Mouse (Mus musculus) thymus, postnatal 10 days (tissue): Measurements from ENCODE around the gene Nrbf2.

ENCODE experiments used
- DNase-seq, 2 experiments: peaks; one replicate each; pipeline ENCODE4 v3.0.0; 2021; ENCODE audit warnings: low spot score in 2 of 2

The Nrbf2 gene

DNA sequence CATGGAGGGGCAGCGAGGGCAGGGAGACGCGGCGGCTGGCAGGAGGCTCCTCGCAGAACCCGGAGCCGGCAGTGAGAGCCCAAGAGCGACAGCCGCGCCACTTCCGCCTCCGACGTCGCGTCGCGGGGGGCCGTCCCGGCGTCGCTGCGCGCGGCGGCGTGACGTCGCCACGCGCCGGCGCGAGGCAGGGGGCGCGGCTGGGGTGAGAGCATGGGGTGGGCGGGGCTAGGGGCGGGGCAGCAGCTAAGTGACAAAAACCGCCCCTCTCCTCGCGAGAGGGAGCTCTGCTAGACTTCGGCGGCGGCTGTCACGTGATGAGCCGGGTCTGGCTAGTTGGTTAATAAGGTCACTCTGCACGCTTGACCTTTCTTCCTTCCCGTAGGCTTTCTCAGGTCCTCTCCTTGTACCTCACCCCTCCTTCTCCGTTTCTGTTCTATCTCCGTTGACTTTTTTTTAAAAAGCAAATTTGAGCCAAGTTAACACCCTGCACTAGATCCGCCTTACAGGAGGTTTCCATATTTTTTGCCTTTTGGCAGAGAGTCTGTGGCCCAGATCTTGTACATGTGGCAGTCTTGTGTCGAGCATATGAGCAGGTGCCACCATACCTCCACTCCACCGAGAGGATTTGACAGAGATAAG, at the start of gene Nrbf2:
Gene Nrbf2, minus strand, starts transcription at position 130 of the 639 bp plus-strand sequence.
- DNase-seq: peak; percentile 73 to 83

GRCm38 (mm10) chr10:67330580-67330979, 45.5 kb upstream of the Nrbf2 start:
- DNase-seq: no peak

DNA sequence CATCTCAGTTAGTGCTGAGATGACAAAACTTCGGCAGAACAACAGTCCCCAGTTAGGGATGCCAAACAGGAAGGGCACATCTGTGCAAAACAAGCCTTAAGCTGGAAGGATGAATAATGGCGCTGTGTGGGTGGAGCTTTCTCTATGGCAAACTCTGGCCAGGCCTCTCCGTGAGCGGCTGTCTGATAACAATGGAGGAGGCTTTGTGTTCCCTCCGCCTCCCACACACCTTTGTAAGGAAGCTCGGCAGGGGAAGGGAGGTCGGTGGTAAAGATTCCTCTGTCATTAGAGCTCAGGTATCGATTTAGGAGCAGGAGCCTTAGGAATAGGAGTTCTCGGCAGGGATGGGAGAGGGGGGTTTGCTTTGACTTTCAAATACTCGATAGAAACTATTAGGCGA, 44.6 kb upstream of the Nrbf2 start:
- no peak for DNase-seq

GRCm38 (mm10) chr10:67328208-67328607, 43.1 kb upstream of the Nrbf2 start:
- DNase-seq: no peak

- DNase-seq: no peak
Measured at GRCm38 (mm10) chr10:67324036-67324435, 38.9 kb upstream of the Nrbf2 start.

- DNase-seq: no peak
Measured at GRCm38 (mm10) chr10:67321396-67321795, 36.3 kb upstream of the Nrbf2 start.

GRCm38 (mm10) chr10:67320207-67320859, 35.2 kb upstream of the Nrbf2 start:
- no peak for DNase-seq

GRCm38 (mm10) chr10:67319016-67319725, 34.1 kb upstream of the Nrbf2 start:
- no peak for DNase-seq

DNA sequence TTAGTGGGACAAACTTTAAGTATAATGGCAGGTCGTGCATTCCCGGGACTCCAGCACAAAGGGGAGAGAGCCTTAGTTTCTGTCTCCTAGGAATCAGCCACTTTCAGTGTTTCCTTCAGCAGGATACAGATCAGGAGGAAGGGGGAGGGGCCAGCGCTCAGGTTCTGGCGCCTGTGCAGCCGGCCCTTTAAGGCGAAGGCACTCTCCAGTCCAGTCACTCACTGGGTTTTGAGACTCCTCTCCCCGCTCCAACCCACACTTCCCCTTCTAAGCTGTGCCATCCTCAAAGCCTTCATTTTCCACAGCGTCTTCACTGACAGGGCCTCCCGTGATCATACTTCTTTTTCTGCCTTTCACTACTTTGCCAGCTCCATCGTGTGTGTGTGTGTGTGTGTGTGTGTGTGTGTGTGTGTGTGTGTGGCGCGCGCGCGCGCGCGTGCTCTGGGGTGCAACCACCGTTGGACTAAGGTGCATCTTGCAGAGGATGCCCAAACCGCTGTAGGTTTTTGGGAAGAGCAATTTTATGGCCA, 32.9 kb upstream of the Nrbf2 start:
- DNase-seq: no peak

DNA sequence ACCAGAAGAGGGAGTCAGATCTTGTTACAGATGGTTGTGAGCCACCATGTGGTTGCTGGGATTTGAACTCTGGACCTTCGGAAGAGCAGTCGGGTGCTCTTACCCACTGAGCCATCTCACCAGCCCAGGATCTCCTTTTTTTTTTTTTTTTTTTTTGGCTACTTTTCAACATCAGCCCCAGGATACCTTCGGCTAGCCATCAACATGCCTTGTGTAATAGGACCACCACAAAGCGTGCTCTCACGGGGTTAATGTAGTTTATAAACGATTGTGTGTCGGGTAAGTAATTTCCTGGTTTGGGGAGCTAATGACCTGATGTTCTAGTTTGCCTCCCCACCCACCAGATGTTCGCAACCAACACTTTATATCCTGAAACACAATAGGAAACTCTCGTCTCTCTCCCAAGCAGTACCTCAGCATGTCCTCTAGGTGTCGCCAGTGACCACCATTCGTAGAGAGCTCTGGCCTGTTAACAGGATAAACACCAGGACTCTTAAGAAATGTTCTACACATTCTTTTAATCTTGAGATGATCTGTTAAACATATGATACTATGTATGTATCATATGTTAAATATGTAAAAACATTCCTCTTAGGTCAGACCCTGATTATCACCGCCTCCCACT, 29.8 kb upstream of the Nrbf2 start:
- peak; percentile 25 to 64 for DNase-seq

- DNase-seq: no peak
Measured at GRCm38 (mm10) chr10:67312456-67312855, 27.4 kb upstream of the Nrbf2 start.

DNA sequence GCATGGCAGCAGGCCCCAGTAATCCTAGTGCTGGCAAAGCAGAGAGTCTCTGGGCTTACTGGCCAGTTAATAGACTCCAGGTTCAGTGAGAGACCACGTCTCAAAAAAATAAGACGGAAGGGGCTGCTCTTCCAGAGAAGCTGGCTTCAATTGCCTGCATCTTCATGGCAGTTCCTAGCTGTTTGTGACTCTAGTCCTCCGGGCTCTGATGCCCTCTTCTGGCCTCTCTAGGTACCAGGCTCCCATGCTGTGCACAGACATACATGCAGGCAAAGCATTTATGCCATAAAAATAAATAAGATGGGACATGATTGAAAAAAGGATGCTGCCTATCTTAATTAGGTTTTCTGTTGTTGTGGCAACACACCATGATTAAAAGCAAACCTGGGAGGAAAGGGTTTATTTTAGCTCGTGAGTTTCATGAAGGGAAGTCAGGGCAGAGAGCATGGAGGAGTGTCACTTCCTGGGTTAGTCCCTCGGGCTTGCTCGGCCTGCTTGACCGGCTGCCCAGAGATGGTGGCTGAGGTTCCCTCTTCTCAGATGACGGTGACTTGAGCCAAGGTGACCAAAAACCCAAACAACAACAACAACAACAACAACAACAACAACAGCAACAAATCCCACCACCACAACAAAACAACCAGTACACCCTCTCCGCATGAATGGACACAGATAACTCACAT, 26.3 kb upstream of the Nrbf2 start:
- DNase-seq: peak in 1 of 2 experiments; percentile 44

- DNase-seq: no peak
Measured at GRCm38 (mm10) chr10:67309483-67310138, 24.5 kb upstream of the Nrbf2 start.

DNA sequence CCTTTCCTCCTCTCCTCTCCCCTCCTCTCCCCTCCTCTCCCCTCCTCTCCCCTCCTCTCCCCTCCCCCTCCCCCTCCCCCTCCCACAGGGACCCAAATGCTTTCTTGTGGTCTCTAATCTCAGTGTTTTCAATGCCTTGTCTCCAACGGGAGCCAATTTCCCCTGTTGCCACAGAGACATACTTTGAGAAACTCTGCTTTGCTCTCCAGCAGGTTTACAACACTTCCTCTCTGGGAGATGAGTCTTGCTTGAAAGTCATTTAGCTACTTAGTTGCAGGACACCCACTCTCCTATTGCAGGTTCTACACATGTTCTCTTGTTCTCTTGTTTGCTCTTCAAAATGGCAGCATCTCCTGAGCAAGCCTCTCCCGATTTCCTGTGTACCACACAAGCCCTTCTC, 17.2 kb upstream of the Nrbf2 start:
- no peak for DNase-seq

DNA sequence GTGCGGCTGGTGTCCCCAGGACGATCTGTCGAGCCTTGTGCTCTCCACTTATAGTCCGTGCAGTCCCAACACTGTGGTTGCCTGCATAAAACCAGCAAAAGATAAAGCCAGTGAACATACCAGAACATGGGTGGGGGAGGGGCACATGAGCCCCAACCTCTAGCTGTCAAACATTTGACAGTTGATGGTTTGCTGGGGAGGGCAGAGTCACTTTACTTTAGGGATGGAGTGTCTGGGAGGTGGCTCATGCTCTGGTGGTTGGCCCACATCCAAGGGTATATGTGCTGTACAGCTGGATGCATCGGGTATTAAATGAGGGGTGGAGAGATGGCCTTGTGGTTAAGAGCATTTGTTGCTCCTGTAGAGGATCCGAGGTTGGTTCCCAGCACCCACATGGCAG, 15.9 kb upstream of the Nrbf2 start:
- DNase-seq: no peak

DNA sequence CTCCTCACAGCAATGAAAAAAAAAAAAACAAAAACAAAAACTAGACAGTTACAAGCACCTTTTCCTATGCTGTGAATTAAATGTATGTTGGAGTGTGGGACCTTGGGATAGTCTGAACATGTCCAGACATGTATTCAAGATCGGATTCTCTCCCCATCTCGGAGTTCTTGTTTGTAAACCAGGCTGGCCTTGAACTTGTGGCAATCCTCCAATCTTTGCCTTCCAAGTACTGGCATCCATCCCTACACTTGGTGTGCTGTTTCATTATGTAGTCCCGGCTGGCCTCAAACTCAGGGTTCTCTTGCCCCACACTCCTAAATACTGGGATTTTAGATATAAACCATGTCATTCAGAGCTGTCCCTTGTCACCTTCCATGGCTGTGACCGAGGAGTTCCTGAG, 14.2 kb upstream of the Nrbf2 start:
- DNase-seq: no peak

DNA sequence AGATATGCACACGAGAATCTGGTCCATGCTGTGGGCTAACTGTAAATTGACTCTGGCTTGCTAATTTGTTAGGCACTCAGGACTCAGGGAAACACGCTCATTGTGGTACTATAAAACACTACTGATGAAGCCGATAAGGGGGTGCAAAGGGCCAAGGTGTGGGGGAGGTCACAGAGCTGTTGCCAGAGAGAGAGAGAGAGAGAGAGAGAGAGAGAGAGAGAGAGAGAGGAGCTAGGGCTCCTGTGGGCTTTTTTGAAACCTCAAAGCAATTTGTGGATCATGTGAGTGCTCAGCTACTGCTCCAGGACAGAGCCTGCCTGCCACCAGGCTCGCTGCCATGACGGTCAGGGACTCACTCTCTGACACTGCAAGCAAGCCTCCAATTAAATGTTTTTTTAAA, 13.8 kb upstream of the Nrbf2 start:
- DNase-seq: no peak

DNA sequence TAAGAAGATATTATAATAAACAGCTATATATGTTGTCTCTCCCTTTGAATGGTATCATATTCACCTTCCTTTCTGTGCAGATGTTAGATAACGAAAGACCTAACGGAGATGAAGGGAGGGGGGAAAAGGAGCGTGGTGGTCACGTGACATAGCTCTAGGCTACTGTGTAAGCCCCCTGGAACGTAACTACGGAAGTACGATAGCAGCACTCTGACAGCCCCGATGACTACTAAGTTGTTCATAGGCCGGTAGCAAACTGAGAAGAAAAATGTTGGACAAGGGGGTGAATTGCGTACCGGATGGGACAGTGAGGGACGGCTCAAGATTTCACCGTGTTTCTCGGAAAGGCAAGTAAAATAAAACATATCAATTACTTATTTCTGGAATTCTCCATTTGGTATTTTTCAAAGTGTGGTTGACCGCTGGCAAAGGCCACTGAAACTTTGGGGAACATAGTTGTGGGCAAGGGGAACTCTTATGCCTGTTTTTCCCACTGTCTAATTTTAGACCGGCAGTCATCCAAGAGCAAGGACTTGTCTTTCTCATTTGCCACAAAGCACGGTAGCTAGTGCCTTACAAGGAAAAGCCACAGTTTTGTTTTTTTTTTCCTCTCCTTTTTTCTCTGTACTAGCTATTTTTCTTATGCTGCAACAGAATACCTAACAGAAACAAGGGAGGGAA, 12.2 kb upstream of the Nrbf2 start:
- DNase-seq: no peak

DNA sequence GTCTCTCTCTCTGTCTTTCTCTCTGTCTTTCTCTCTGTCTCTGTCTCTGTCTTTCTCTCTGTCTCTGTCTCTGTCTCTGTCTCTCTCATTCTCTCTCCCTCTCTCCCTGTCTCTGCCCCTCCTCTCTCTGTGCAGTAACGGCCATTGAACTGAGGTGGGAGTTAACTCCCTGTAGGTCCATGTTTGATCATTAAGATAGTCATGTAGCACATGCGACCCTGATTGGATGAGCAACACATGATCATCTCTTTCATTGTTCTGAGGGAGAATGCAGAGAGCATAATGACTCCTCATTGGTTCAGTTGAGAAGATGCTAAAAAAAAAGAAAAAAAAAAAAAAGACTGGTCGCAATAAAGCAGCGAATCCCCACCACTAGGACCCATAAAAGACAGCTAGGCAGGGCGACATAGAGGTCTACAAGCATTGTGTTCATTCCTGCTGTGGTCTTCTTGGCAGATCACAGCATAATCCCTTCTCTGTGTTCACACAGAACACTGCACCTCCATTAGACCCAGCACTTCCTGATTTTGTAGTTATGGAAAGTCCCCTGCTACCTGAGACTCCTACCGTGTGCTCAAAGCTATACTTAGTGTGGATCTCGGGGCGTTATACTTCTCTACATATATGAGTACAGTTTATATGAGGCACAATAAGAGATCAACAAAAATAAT, 11.5 kb upstream of the Nrbf2 start:
- no peak for DNase-seq

GRCm38 (mm10) chr10:67295938-67296466, 10.9 kb upstream of the Nrbf2 start:
- no peak for DNase-seq
